Mouse (Mus musculus) heart, postnatal 4 days (tissue): ENCODE results near the gene Oog1. TPM values are rescaled to one million over a fixed set of nuclear protein-coding genes. Genes with fewer than 3 reads are reported as not detected.
"Not testable (repeated sequence)": the region's sequence is repeated elsewhere in the genome, so short reads cannot be mapped to it uniquely, and the experiment has no call there.

Experiments
- DNase-seq: peaks from one replicate; pipeline ENCODE4 v3.0.0; 2021
- total RNA-seq, 2 experiments: library from RNA; stranded (reverse); gene quantifications; 2 replicates each; pipeline ENCODE4 v1.2.3; 2021

Gene Oog1
- total RNA-seq, result not detected

DNA sequence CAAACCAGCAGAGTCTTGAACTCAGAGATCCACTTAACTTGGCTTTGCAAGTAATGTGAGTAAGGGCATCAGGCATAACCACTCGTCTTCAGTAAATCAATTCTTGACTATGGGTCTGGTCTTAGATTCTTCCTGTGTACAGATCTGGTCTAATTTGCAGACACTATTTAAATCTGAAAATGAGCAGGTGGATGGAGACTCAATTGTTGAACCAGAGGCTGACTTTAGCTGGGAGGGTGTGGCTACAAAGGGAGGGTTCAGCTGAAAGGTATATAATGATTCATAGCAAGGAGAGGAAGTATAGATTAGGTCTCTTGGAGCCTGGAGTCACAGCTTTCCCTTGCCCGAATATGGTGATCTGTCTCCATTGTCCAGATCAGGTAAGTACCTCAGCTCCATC is at the start of gene Oog1:
TSS of gene Oog1 (plus strand) at position 301 of the 400 bp plus-strand sequence.
- not testable (repeated sequence) for DNase-seq

DNA sequence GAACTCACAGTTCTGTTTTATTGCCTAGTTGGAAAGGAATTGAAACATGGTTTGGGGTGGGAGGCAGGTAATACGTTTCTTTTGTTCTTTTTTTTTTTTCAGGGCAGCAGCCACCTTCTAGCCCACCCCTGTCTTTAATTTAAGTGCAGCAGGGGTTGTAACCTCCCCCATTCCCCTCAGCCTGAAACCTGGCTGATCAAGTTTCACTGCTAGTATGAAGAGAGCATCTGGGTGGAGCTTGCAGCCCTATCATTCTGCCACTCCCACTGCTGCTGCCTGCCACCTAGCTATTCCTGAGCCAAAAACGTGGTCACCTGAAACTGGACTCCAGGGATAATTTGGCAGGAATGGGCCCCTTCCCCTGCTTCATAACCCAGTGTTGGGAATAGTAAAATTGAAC is 1.1 kb upstream of the Oog1 start:
- DNase-seq, result not testable (repeated sequence)

DNA sequence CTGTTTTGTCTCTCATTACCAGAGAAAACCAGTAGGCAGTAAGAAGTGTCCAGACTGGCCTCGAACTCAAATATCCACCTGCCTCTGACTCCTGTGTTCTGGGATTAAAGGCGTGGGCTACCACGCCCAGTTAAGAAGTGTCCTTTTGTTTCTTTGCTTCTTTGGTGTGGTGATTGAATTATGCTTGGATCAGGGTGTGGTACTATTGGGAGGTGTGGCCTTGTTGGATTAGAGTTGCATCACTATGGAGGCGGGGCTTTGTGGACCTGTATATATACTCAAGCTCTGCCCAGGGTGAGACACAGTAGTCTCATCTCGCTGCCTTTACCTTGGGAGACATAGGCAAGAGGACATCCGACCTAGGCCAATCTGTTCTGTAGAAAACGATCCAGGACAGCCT is 16.1 kb downstream of the Oog1 start, which contains the start of gene Gm4027:
TSS of gene Gm4027 (plus strand) at position 301 of the 400 bp plus-strand sequence.
- not testable (repeated sequence) for DNase-seq

DNA sequence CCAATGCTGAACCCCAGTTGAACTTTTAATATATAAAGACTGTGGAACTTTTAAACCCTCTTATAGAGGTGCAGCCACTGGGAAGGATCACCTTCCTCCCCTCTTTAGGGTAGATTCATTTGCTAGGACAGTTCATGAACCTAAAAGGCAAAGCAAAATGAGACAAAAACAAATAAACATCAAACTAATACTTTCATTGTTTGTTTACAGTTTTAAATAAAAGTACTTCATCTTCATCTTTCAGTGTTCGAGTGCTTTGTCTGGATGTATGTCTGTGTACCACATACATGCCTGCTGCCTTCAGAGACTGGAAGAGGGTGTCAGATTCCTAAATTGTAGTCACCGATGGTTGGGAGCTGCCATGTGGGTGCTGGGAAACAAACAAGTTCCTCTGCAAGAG is 42.0 kb downstream of the Oog1 start, which contains the start of gene Gm16381:
TSS of gene Gm16381 (minus strand) at position 101 of the 400 bp plus-strand sequence.
- not testable (repeated sequence) for DNase-seq

DNA sequence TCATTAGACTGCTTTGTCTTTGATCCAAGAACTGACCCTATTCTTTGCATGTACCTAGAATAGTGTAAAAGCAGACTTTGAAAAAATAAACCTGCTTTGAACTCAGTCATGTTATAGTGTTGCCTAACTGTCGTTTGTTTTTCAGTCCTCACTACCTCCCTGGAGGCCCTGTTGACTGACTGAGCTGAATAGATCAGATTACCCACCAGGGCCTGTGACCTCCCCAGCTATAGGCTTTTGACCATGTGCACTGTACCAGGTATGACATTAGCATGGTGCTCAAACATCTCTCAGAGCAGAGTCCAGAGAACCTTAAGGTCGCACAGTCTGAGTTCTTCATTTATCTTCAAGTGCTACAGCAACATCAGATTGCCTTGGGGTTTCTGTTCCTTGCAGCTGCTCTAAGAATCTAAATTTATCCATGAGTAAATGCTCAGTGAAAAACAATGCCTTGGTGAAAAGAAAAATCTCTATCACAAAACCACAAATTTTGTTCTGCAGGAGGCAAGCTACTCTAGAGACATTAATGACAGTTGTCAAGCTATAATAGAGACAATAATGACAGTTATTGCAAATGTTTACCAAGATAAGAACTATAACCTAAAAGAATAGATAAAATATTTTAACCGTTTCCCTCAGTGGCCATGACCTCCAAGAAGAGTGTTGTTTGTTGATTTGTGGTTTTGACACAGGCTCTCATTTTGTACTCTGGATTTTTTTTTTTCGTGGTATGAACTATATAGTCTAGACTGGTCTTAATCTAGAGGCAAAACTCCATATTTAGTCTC is 50.6 kb downstream of the Oog1 start:
- not testable (repeated sequence) for DNase-seq

Other genes with a start within 250 kb of the Oog1 start
- 10 to 100 TPM; 65.1 to 68.9 TPM for gene Sptlc2, start 214.3 kb upstream of the Oog1 start, total RNA-seq
- 100 to 1,000 TPM; 157 to 172 TPM for gene Slirp, start 158.8 kb upstream of the Oog1 start, total RNA-seq
- gene Alkbh1, start 158.7 kb upstream of the Oog1 start, total RNA-seq, result 10 to 100 TPM; 14.9 to 15.6 TPM
- 10 to 100 TPM; 49.2 to 49.3 TPM for gene Snw1, start 130.4 kb upstream of the Oog1 start, total RNA-seq
- gene Gm5788, start 108.0 kb upstream of the Oog1 start, total RNA-seq, result not detected
- gene Gm8300, start 88.4 kb upstream of the Oog1 start, total RNA-seq, result not detected
- gene Gm4027, start 16.2 kb downstream of the Oog1 start, total RNA-seq, result not detected
- gene Gm16381, start 41.9 kb downstream of the Oog1 start, total RNA-seq, result not detected
- gene Gm21319, start 173.1 kb downstream of the Oog1 start, total RNA-seq, result not detected
- gene Gm21936, start 192.8 kb downstream of the Oog1 start, total RNA-seq, result not detected
- not detected for gene BB287469, start 213.9 kb downstream of the Oog1 start, total RNA-seq
- gene Gm2001, start 239.7 kb downstream of the Oog1 start, total RNA-seq, result not detected